Mouse (Mus musculus): Measurements from ENCODE around the gene Fgfr2. TPM values are rescaled to one million over a fixed set of nuclear protein-coding genes. Genes with fewer than 3 reads are reported as not detected.

The Fgfr2 gene
- polyA plus RNA-seq, 1 experiment from 2014 or later: 99.3 TPM

GRCm38 (mm10) chr7:132364506-132364905 is 758.6 kb downstream of the Fgfr2 start:
- 71% methylated on average over 5 of the region's 5 CpGs for whole genome bisulfite sequencing
- peaks cover 6% of the 10 kb centered on the region for H3K4me1 ChIP-seq
- H3K27ac ChIP-seq (replicated peaks): no peak overlapping the region
- no peaks in the 10 kb centered on the region for H3K9me3 ChIP-seq (replicated peaks)
- peaks cover 4% of the 10 kb centered on the region; the same call in 1 of the 2 replicates for H3K27me3 ChIP-seq (ENCODE audit: low read depth, poor library complexity, severe bottlenecking)
- no peak overlapping the region for H3K4me3 ChIP-seq
- no peaks in the 10 kb centered on the region for H3K36me3 ChIP-seq
- DNase-seq (ENCODE audit: low spot score): no peak

- Histone ChIP-seq H3K9me3 (replicated peaks) (no peaks in the 10 kb centered on the region), H3K4me3 (no peak overlapping the region), H3K4me1 (peaks cover 33% of the 10 kb centered on the region), H3K27ac (replicated peaks) (no peak overlapping the region), H3K36me3 (no peaks in the 10 kb centered on the region), H3K27me3 (ENCODE audit: low read depth, poor library complexity, severe bottlenecking) (peaks cover 10% of the 10 kb centered on the region; the same call in 1 of the 2 replicates)
- DNase-seq (ENCODE audit: low spot score): no peak
- 87% methylated on average over 4 of the region's 4 CpGs for WGBS
Observed at GRCm38 (mm10) chr7:132360336-132360735, 762.8 kb downstream of the Fgfr2 start.

- H3K9me3 ChIP-seq (replicated peaks): no peaks in the 10 kb centered on the region
- WGBS: 75% methylated on average over 4 of the region's 4 CpGs
- H3K36me3 ChIP-seq: no peaks in the 10 kb centered on the region
- H3K4me1 ChIP-seq: peaks cover 33% of the 10 kb centered on the region
- no peak overlapping the region for H3K27ac ChIP-seq (replicated peaks)
- H3K4me3 ChIP-seq: no peak overlapping the region
- H3K27me3 ChIP-seq (ENCODE audit: low read depth, poor library complexity, severe bottlenecking): peaks cover 10% of the 10 kb centered on the region; the same call in 1 of the 2 replicates
- DNase-seq (ENCODE audit: low spot score): no peak
Observed at GRCm38 (mm10) chr7:132358709-132359108, 764.4 kb downstream of the Fgfr2 start.

- Histone ChIP-seq H3K4me1 (peaks cover 33% of the 10 kb centered on the region), H3K4me3 (no peak overlapping the region), H3K9me3 (replicated peaks) (no peaks in the 10 kb centered on the region), H3K27ac (replicated peaks) (no peak overlapping the region), H3K27me3 (ENCODE audit: low read depth, poor library complexity, severe bottlenecking) (peaks cover 10% of the 10 kb centered on the region; the same call in 1 of the 2 replicates), H3K36me3 (no peaks in the 10 kb centered on the region)
- no peak for DNase-seq (ENCODE audit: low spot score)
- 79% methylated on average over 3 of the region's 3 CpGs for WGBS
Observed at GRCm38 (mm10) chr7:132358250-132358649, 764.9 kb downstream of the Fgfr2 start.

GRCm38 (mm10) chr7:132357841-132358237 is 765.3 kb downstream of the Fgfr2 start:
- Histone ChIP-seq H3K27ac (replicated peaks) (no peak overlapping the region), H3K27me3 (ENCODE audit: low read depth, poor library complexity, severe bottlenecking) (peaks cover 10% of the 10 kb centered on the region; the same call in 1 of the 2 replicates), H3K36me3 (no peaks in the 10 kb centered on the region), H3K4me1 (peaks cover 33% of the 10 kb centered on the region), H3K9me3 (replicated peaks) (no peaks in the 10 kb centered on the region), H3K4me3 (no peak overlapping the region)
- no peak for DNase-seq (ENCODE audit: low spot score)
- 88% methylated on average over 3 of the region's 3 CpGs for WGBS

GRCm38 (mm10) chr7:132356881-132357840 is 766.0 kb downstream of the Fgfr2 start:
- no peaks in the 10 kb centered on the region for H3K36me3 ChIP-seq
- peak overlapping the region; percentile 7; the same call in 1 of the 2 replicates for H3K27ac ChIP-seq (replicated peaks)
- DNase-seq (ENCODE audit: low spot score): no peak
- no peak overlapping the region for H3K4me3 ChIP-seq
- H3K4me1 ChIP-seq: peaks cover 30% of the 10 kb centered on the region
- 37% methylated on average over 10 of the region's 10 CpGs for WGBS
- no peaks in the 10 kb centered on the region for H3K9me3 ChIP-seq (replicated peaks)
- peaks cover 10% of the 10 kb centered on the region; the same call in 1 of the 2 replicates for H3K27me3 ChIP-seq (ENCODE audit: low read depth, poor library complexity, severe bottlenecking)

- 18% methylated on average over 8 of the region's 8 CpGs for WGBS
- peaks cover 30% of the 10 kb centered on the region for H3K4me1 ChIP-seq
- DNase-seq (ENCODE audit: low spot score): no peak
Observed at GRCm38 (mm10) chr7:132356185-132356584, 767.0 kb downstream of the Fgfr2 start.

GRCm38 (mm10) chr7:132355767-132356166 is 767.4 kb downstream of the Fgfr2 start:
- DNase-seq (ENCODE audit: low spot score): no peak
- no peaks in the 10 kb centered on the region for H3K36me3 ChIP-seq
- 73% methylated on average over 6 of the region's 6 CpGs for WGBS
- H3K27me3 ChIP-seq (ENCODE audit: low read depth, poor library complexity, severe bottlenecking): peaks cover 6% of the 10 kb centered on the region; the same call in 1 of the 2 replicates
- H3K4me3 ChIP-seq: no peak overlapping the region
- H3K4me1 ChIP-seq: peaks cover 30% of the 10 kb centered on the region
- no peaks in the 10 kb centered on the region for H3K9me3 ChIP-seq (replicated peaks)
- no peak overlapping the region for H3K27ac ChIP-seq (replicated peaks)

More at GRCm38 (mm10) chr7:132356185-132356584, 767.0 kb downstream of the Fgfr2 start:
- no peaks in the 10 kb centered on the region for H3K9me3 ChIP-seq (replicated peaks)
- H3K4me3 ChIP-seq: no peak overlapping the region
- H3K27ac ChIP-seq (replicated peaks): no peak overlapping the region
- no peaks in the 10 kb centered on the region for H3K36me3 ChIP-seq
- H3K27me3 ChIP-seq (ENCODE audit: low read depth, poor library complexity, severe bottlenecking): peaks cover 10% of the 10 kb centered on the region; the same call in 1 of the 2 replicates

- 72% methylated on average over 6 of the region's 6 CpGs for WGBS
- Histone ChIP-seq H3K4me1 (peaks cover 12% of the 10 kb centered on the region), H3K27ac (replicated peaks) (no peak overlapping the region)
Observed at GRCm38 (mm10) chr7:132349075-132349572, 774.0 kb downstream of the Fgfr2 start.

GRCm38 (mm10) chr7:132347273-132348045 is 775.7 kb downstream of the Fgfr2 start:
- 84% methylated on average over 9 of the region's 9 CpGs for WGBS
- no peak for DNase-seq (ENCODE audit: low spot score)
- H3K27me3 ChIP-seq (ENCODE audit: low read depth, poor library complexity, severe bottlenecking): no peaks in the 10 kb centered on the region
- H3K4me1 ChIP-seq: peaks cover 18% of the 10 kb centered on the region
- no peaks in the 10 kb centered on the region for H3K9me3 ChIP-seq (replicated peaks)
- no peak overlapping the region for H3K4me3 ChIP-seq
- no peaks in the 10 kb centered on the region for H3K36me3 ChIP-seq
- no peak overlapping the region for H3K27ac ChIP-seq (replicated peaks)

More at GRCm38 (mm10) chr7:132349075-132349572, 774.0 kb downstream of the Fgfr2 start:
- Histone ChIP-seq H3K9me3 (replicated peaks) (no peaks in the 10 kb centered on the region), H3K27me3 (ENCODE audit: low read depth, poor library complexity, severe bottlenecking) (no peaks in the 10 kb centered on the region), H3K36me3 (no peaks in the 10 kb centered on the region), H3K4me3 (no peak overlapping the region)
- DNase-seq (ENCODE audit: low spot score): no peak

- H3K4me1 ChIP-seq: peaks cover 18% of the 10 kb centered on the region
- H3K4me3 ChIP-seq: no peak overlapping the region
- H3K27ac ChIP-seq (replicated peaks): peak overlapping the region; percentile 17; the same call in 1 of the 2 replicates
- H3K27me3 ChIP-seq (ENCODE audit: low read depth, poor library complexity, severe bottlenecking): no peaks in the 10 kb centered on the region
- no peaks in the 10 kb centered on the region for H3K36me3 ChIP-seq
- H3K9me3 ChIP-seq (replicated peaks): no peaks in the 10 kb centered on the region
- DNase-seq (ENCODE audit: low spot score): no peak
- 75% methylated on average over 5 of the region's 5 CpGs for WGBS
Observed at GRCm38 (mm10) chr7:132345526-132346070, 777.6 kb downstream of the Fgfr2 start.

GRCm38 (mm10) chr7:132344606-132345005 is 778.5 kb downstream of the Fgfr2 start:
- no peaks in the 10 kb centered on the region for H3K36me3 ChIP-seq
- whole genome bisulfite sequencing: 75% methylated on average over 4 of the region's 4 CpGs
- DNase-seq (ENCODE audit: low spot score): no peak
- H3K4me3 ChIP-seq: no peak overlapping the region
- H3K27me3 ChIP-seq (ENCODE audit: low read depth, poor library complexity, severe bottlenecking): no peaks in the 10 kb centered on the region
- H3K9me3 ChIP-seq (replicated peaks): no peaks in the 10 kb centered on the region
- H3K4me1 ChIP-seq: peaks cover 18% of the 10 kb centered on the region
- H3K27ac ChIP-seq (replicated peaks): no peak overlapping the region
